Mouse (Mus musculus) splenic B cell, adult 2 months (primary cell): ENCODE results near the gene Hcn2.
A peak's percentile ranks its signal among the peaks of the same experiment; 100 is the strongest.

Experiments
- DNase-seq: peaks from one replicate; pipeline ENCODE4 v3.0.0-alpha.2; 2011; ENCODE audit warnings: low read depth, low spot score
- H3K27me3 ChIP-seq: 2 replicates; pipeline ENCODE4 v1.6.1; 2012; ENCODE audit warnings: mild to moderate bottlenecking, low read length, moderate library complexity, mixed read lengths; ENCODE audit not compliant: control insufficient read depth, poor library complexity, insufficient read depth, severe bottlenecking
- H3K36me3 ChIP-seq: 2 replicates; pipeline ENCODE4 v1.6.1; 2012; ENCODE audit warnings: mild to moderate bottlenecking, low read length, moderate library complexity, mixed read lengths; ENCODE audit not compliant: control insufficient read depth, poor library complexity, insufficient read depth, severe bottlenecking

The Hcn2 gene

GRCm38 (mm10) chr10:79712499-79713126 is 3.8 kb upstream of the Hcn2 start:
- no peaks in the 10 kb centered on the region for H3K27me3 ChIP-seq
- H3K36me3 ChIP-seq = peaks cover 7% of the 10 kb centered on the region
- DNase-seq = peak; percentile 79

GRCm38 (mm10) chr10:79713163-79713562 is 3.3 kb upstream of the Hcn2 start:
- Histone ChIP-seq H3K27me3 (no peaks in the 10 kb centered on the region), H3K36me3 (peaks cover 7% of the 10 kb centered on the region)
- no peak for DNase-seq

GRCm38 (mm10) chr10:79714996-79715395 is 1.4 kb upstream of the Hcn2 start:
- Histone ChIP-seq H3K36me3 (peaks cover 5% of the 10 kb centered on the region), H3K27me3 (no peaks in the 10 kb centered on the region)
- no peak for DNase-seq

DNA sequence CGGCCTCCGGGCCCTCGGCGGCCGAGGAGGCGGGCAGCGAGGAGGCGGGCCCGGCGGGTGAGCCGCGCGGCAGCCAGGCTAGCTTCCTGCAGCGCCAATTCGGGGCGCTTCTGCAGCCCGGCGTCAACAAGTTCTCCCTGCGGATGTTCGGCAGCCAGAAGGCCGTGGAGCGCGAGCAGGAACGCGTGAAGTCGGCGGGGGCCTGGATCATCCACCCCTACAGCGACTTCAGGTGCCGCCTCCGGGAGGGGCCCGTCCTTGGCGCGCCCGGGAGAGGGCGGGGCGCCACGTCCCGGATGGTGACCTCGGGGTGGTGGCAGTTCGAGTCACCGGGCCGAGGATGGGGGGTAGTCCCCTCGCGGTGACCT is 538 bp downstream of the Hcn2 start:
- Histone ChIP-seq H3K27me3 (no peaks in the 10 kb centered on the region), H3K36me3 (no peaks in the 10 kb centered on the region; the same call in 1 of the 2 replicates)
- peak; percentile 19 for DNase-seq

GRCm38 (mm10) chr10:79717640-79718357 is 1.4 kb downstream of the Hcn2 start:
- Histone ChIP-seq H3K27me3 (no peaks in the 10 kb centered on the region), H3K36me3 (no peaks in the 10 kb centered on the region)
- peak; percentile 68 for DNase-seq

DNA sequence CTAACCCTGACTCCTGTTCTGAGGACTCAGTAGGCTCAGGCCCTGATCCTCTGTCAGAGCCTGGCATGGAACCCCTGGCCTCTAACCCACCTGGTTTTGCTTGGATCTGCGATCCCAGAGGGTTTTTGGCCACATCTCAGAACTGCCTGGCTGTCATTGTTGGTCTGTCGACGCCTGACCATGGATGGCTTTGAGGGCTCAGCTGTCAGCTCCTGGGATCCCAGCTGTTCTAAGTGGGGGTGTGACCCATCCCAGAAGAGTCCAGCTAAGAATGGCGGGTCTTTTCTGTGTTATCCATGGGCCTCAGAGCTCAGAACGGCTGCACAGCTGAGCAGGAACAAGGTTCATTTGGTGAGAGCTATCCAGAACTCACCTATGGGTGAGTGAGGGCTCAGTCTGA is 4.7 kb downstream of the Hcn2 start:
- Histone ChIP-seq H3K27me3 (no peaks in the 10 kb centered on the region), H3K36me3 (no peaks in the 10 kb centered on the region)
- no peak for DNase-seq

DNA sequence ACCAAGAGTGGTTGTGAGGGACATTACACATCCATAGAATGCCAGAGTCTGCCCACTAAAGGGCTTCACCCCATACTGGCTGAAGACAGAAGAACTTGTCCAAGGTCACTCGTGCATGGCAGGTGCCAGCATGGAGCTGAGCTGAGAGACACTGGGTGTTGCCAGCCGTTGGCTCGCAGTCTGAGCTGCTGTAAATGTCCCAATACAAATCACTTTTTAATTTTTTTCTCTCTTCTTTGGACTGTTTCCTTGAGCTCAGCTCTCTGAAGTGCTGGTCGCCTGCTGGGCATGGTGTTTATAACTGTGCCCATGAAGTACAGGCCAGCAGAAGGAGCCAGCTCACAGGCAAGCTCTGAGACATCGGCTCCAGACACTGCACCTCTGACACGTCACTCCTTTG is 6.6 kb downstream of the Hcn2 start:
- DNase-seq = no peak
- no peaks in the 10 kb centered on the region for H3K36me3 ChIP-seq
- H3K27me3 ChIP-seq = no peaks in the 10 kb centered on the region

GRCm38 (mm10) chr10:79723692-79724091 is 7.3 kb downstream of the Hcn2 start:
- Histone ChIP-seq H3K27me3 (no peaks in the 10 kb centered on the region), H3K36me3 (no peaks in the 10 kb centered on the region)
- no peak for DNase-seq

GRCm38 (mm10) chr10:79726090-79726489 is 9.7 kb downstream of the Hcn2 start:
- no peaks in the 10 kb centered on the region for H3K36me3 ChIP-seq
- no peaks in the 10 kb centered on the region for H3K27me3 ChIP-seq
- DNase-seq = peak; percentile 56

DNA sequence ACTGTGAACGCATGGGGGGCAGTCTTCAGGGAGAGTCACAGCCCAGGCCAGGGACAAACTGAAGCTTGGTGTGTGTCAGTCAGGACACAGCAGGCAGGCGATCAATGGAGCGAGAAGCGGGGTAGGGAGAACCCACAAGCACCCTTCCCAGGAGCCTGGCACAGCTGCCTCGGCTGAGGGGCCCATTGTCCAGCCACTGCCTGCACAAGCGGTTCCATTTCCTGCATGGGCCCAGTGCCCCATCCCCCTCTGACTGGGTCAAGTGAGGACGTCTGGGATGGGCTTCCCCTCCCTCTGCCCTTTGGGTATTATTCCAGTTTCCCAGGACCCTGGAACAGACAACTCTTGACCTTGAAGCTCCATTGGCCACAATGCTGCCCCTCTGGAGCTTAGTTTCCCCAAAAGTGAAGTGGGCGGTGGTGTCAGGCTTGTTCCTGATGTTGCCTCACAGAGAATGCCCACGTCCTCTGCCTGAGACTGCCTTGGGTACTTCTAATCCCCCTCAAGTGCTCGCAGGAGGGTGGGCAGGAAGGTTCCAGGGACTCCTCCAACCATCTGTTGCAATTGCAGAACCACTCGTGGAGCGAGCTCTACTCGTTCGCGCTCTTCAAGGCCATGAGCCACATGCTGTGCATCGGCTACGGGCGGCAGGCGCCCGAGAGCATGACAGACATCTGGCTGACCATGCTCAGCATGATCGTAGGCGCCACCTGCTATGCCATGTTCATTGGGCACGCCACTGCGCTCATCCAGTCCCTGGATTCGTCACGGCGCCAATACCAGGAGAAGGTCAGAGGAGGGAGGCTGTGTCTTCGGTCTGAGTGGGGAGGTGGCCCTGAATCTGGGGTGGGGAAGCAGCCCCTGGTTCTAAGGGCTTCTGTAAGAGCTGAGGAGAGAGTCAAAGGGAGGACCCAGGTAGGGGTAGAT is 12.2 kb downstream of the Hcn2 start:
- no peak for DNase-seq
- Histone ChIP-seq H3K36me3 (no peaks in the 10 kb centered on the region), H3K27me3 (no peaks in the 10 kb centered on the region)

DNA sequence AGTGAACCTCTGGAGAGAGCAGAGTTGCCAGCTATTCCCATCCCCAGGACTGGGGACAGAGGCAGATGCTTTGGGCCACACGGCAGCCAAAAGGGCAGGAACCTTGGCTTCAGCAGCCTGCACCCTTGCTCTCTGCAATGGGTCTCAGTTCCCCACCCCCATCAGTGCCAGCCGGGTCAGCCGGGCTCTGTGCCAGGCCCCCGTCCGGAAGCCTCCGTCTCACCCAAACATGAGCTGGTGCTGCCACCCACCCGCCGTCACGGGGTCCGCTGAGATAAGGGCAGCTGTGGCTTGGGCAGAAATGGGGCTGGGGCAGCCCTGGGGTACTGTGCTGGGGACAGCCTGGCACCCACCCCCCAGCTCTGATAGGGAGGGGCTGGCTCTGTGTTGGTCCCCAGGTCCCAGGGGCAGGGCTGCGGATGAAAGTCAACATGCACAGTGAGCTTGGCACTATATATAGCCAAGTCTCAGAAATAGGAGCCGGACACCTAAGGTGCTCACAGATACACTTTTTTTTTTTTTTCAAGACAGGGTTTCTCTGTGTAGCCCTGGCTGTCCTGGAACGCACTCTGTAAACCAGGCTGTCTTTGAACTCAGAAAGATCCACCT is 13.0 kb downstream of the Hcn2 start:
- Histone ChIP-seq H3K36me3 (no peaks in the 10 kb centered on the region), H3K27me3 (no peaks in the 10 kb centered on the region)
- DNase-seq = no peak

DNA sequence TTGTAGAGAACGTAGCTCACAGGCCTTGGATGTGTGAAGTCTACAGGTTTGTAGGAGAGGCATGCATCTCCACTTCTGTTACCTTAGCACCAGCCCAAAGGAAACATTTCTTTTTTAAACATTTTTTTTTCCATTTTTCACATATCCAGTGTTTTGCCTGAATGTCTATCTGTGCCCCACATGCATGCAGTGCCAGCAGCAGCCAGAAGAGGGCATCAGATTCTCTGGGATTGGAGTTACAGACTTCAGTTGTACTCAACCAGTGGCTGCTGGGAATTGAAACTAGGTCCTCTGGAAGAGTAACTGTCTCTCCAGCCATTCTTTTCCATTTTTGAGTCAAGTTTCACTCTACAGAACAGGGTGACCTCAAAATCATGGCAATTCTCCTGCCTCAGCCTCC is 16.1 kb downstream of the Hcn2 start:
- Histone ChIP-seq H3K36me3 (peaks cover 16% of the 10 kb centered on the region), H3K27me3 (no peaks in the 10 kb centered on the region)
- peak; percentile 57 for DNase-seq

DNA sequence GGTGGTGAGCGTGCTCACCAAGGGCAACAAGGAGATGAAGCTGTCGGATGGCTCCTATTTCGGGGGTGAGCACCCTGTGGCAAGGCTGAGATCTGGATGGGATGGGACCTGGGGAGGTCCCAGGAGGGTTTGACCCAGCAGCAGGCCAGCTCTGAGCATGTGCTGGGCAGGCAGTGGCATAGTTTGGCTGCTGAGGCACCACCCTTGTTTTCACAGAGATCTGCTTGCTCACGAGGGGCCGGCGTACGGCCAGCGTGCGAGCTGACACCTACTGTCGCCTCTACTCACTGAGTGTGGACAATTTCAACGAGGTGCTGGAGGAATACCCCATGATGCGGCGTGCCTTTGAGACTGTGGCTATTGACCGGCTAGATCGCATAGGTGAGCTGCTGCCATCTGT is 17.4 kb downstream of the Hcn2 start:
- Histone ChIP-seq H3K36me3 (peaks cover 19% of the 10 kb centered on the region), H3K27me3 (no peaks in the 10 kb centered on the region)
- no peak for DNase-seq

DNA sequence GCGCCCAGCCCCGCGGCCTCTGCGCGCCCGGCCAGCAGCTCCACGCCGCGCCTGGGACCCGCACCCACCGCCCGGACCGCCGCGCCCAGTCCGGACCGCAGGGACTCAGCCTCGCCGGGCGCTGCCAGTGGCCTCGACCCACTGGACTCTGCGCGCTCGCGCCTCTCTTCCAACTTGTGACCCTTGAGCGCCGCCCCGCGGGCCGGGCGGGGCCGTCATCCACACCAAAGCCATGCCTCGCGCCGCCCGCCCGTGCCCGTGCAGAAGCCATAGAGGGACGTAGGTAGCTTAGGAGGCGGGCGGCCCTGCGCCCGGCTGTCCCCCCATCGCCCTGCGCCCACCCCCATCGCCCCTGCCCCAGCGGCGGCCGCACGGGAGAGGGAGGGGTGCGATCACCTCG is 18.9 kb downstream of the Hcn2 start:
- no peak for DNase-seq
- Histone ChIP-seq H3K27me3 (no peaks in the 10 kb centered on the region), H3K36me3 (peaks cover 22% of the 10 kb centered on the region)

DNA sequence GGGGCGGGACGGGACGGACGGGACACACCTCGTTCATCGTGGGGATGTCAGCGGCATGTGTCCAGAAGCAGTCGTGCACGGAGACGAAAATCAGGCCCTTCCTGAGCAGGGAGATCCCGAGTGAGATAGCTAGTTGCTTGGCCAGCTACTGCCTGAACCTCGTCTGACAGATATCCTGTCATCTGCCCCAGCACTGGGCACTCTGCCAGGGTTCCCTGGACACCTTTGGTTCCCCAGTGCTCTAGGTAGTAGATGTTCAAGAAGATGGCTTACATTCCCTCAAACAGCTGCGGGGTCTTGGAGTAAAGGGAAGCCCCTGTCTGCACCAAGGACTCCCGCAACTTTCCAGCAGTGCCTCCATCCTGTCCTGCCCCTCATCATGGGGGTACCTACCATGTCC is 20.3 kb downstream of the Hcn2 start:
- no peak for DNase-seq
- H3K27me3 ChIP-seq = no peaks in the 10 kb centered on the region
- H3K36me3 ChIP-seq = peaks cover 26% of the 10 kb centered on the region
